Mouse (Mus musculus) c-Kit-positive CD71-positive TER-119-negative erythroid progenitor cells, embryonic 14.5 days (primary cell): ENCODE measurements around the gene Opcml.

Experiments
- DNase-seq: peaks from one replicate; pipeline ENCODE4 v3.0.0-alpha.2; 2013; ENCODE audit warnings: low read depth

Opcml gene

GRCm38 (mm10) chr9:28163946-28164345 lies 373.4 kb downstream of the Opcml start:
- DNase-seq = no peak

- no peak for DNase-seq
These were observed 381.3 kb downstream of the Opcml start for GRCm38 (mm10) chr9:28171890-28172289.

GRCm38 (mm10) chr9:28177052-28177451 lies 386.5 kb downstream of the Opcml start:
- DNase-seq = no peak

GRCm38 (mm10) chr9:28178123-28178887 lies 387.7 kb downstream of the Opcml start:
- DNase-seq = no peak

- DNase-seq = no peak
These were observed 391.3 kb downstream of the Opcml start for GRCm38 (mm10) chr9:28181916-28182315.

GRCm38 (mm10) chr9:28190226-28190625 lies 399.7 kb downstream of the Opcml start:
- DNase-seq = no peak

GRCm38 (mm10) chr9:28190751-28191150 lies 400.2 kb downstream of the Opcml start:
- no peak for DNase-seq

- DNase-seq = no peak
These were observed 406.0 kb downstream of the Opcml start for GRCm38 (mm10) chr9:28196550-28196949.

GRCm38 (mm10) chr9:28197061-28197460 lies 406.5 kb downstream of the Opcml start:
- DNase-seq = no peak

GRCm38 (mm10) chr9:28197631-28198030 lies 407.1 kb downstream of the Opcml start:
- no peak for DNase-seq

GRCm38 (mm10) chr9:28198106-28198694 lies 407.6 kb downstream of the Opcml start:
- no peak for DNase-seq

GRCm38 (mm10) chr9:28207441-28207840 lies 416.9 kb downstream of the Opcml start:
- no peak for DNase-seq

- no peak for DNase-seq
These were observed 418.1 kb downstream of the Opcml start for GRCm38 (mm10) chr9:28208696-28209095.

GRCm38 (mm10) chr9:28211877-28212276 lies 421.3 kb downstream of the Opcml start:
- DNase-seq = no peak

- DNase-seq = no peak
These were observed 423.3 kb downstream of the Opcml start for GRCm38 (mm10) chr9:28213893-28214292.

GRCm38 (mm10) chr9:28218026-28218646 lies 427.6 kb downstream of the Opcml start:
- DNase-seq = no peak

GRCm38 (mm10) chr9:28222726-28223125 lies 432.2 kb downstream of the Opcml start:
- DNase-seq = no peak

GRCm38 (mm10) chr9:28225824-28226569 lies 435.4 kb downstream of the Opcml start:
- DNase-seq = no peak

GRCm38 (mm10) chr9:28226570-28226951 lies 436.0 kb downstream of the Opcml start:
- no peak for DNase-seq

- DNase-seq = no peak
These were observed 447.9 kb downstream of the Opcml start for GRCm38 (mm10) chr9:28238450-28238849.

- no peak for DNase-seq
These were observed 457.3 kb downstream of the Opcml start for GRCm38 (mm10) chr9:28247742-28248503.

GRCm38 (mm10) chr9:28251341-28251740 lies 460.8 kb downstream of the Opcml start:
- DNase-seq = no peak
